ENCODE assay signal across 11 mouse cellular contexts in the genomic region with DNA sequence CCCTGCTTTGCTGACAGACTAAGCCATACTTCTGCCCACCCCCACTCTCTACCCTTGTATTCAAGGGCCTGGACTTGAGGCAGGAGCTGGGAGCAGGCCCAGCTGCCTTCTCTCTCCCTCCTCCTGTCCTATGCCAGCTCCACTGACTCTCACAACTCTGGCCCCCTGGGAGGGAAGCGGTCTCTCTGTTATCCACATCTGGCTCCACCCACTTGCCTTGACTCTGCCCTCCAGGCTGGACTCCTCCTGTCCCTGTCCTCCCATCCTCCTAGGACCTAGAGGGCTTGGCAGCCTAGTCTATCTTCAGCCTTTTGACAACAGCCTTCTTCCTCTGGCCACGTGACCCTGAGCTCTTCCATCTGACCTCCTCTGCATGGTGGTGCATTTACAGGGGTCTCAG.
DNase-seq lines count a peak whose midpoint lies in the region; ATAC-seq and TF ChIP-seq lines count a peak whose summit lies in the region.
"Had no signal": no experiment of that assay in that cellular context is flagged by ENCODE, and none has a peak within 500 bp of the region (broad histone marks: within the 10 kb centered on the region; RNA-seq: fewer than 3 reads in every experiment).

No protein-coding gene starts in this region.

- H3K36me3 ChIP-seq in midbrain, embryonic 11.5 days (ENCODE audit: control insufficient read depth, insufficient read depth, low read length), result no peaks in the 10 kb centered on the region
- H3K36me3 ChIP-seq in midbrain, postnatal 0 days (ENCODE audit: insufficient read depth, low read length), result no peaks in the 10 kb centered on the region
- no peaks in the 10 kb centered on the region for H3K36me3 ChIP-seq in myocyte (ENCODE audit: control insufficient read depth, insufficient read depth)
- H3K36me3 ChIP-seq: embryonic facial prominence, embryonic 12.5 days had no signal

- DNase-seq in midbrain, embryonic 11.5 days (ENCODE audit: low spot score, missing footprints), result peak; percentile 70
- DNase-seq in midbrain, postnatal 0 days (ENCODE audit: low spot score), result no peak
- peak; percentile 37 to 60 for DNase-seq in heart, adult 9 months (ENCODE audit: low spot score in 2 of 2)
- DNase-seq in kidney, postnatal 25 days, result peak; percentile 52 to 86
- DNase-seq in thymus, postnatal 36 days, result no peak
- DNase-seq in urinary bladder, adult 2 months (ENCODE audit: low spot score), result no peak
- no peak for DNase-seq in cerebellum, postnatal 25 days
- DNase-seq: cerebellum, adult 11 months had no signal

- TF ChIP-seq POLR2A in myocyte (IDR thresholded peaks at IDR 0.05; ENCODE audit: insufficient read length, low read depth), result no peak

- no peak overlapping the region for H3ac ChIP-seq in myocyte (ENCODE audit: control insufficient read depth, insufficient read length)

- no peak for ATAC-seq in midbrain, embryonic 11.5 days (ENCODE audit: low FRiP score)
- ATAC-seq in midbrain, postnatal 0 days (ENCODE audit: low FRiP score), result no peak
- ATAC-seq: forebrain, embryonic 14.5 days had no signal

- no peak overlapping the region for H3K27ac ChIP-seq in midbrain, embryonic 11.5 days (ENCODE audit: low read depth, low read length)
- H3K27ac ChIP-seq in midbrain, postnatal 0 days (ENCODE audit: low read depth, low read length), result no peak overlapping the region
- H3K27ac ChIP-seq: embryonic facial prominence, embryonic 12.5 days had no signal

- H3K4me1 ChIP-seq in midbrain, embryonic 11.5 days (ENCODE audit: control insufficient read depth, insufficient read depth, low read length), result no peaks in the 10 kb centered on the region
- 0 out of 2 replicates have a peak, but pooled peaks cover 4% of the 10 kb centered on the region for H3K4me1 ChIP-seq in midbrain, postnatal 0 days (ENCODE audit: insufficient read depth, low read length)

- TF ChIP-seq CTCF in midbrain, postnatal 0 days (IDR thresholded peaks at IDR 0.05), result no peak

- no peaks in the 10 kb centered on the region for H3K9me3 ChIP-seq in midbrain, embryonic 11.5 days (ENCODE audit: control insufficient read depth, low read length)
- H3K9me3 ChIP-seq in midbrain, postnatal 0 days (ENCODE audit: low read length), result no peaks in the 10 kb centered on the region
- H3K9me3 ChIP-seq: embryonic facial prominence, embryonic 12.5 days had no signal

- WGBS in midbrain, embryonic 11.5 days, result 34% methylated on average over 2 of the region's 2 CpGs
- 57% methylated on average over 2 of the region's 2 CpGs for WGBS in midbrain, postnatal 0 days

- H3K9ac ChIP-seq in midbrain, embryonic 11.5 days (ENCODE audit: low read length), result no peak overlapping the region
- H3K9ac ChIP-seq in midbrain, postnatal 0 days (replicated peaks; ENCODE audit: low read length, poor library complexity, severe bottlenecking), result no peak overlapping the region
- H3K9ac ChIP-seq: embryonic facial prominence, embryonic 12.5 days had no signal

- no peak overlapping the region for H3K4me2 ChIP-seq in midbrain, embryonic 11.5 days
- H3K4me2 ChIP-seq in midbrain, postnatal 0 days (ENCODE audit: low read depth, low read length, poor library complexity, severe bottlenecking), result no peak overlapping the region
- H3K4me2 ChIP-seq in myocyte (ENCODE audit: low read depth), result no peak overlapping the region
- H3K4me2 ChIP-seq: embryonic facial prominence, embryonic 12.5 days had no signal

- no peak overlapping the region for H3K4me3 ChIP-seq in midbrain, embryonic 11.5 days (ENCODE audit: low read depth, low read length)
- H3K4me3 ChIP-seq in midbrain, postnatal 0 days (ENCODE audit: low read depth, low read length), result no peak overlapping the region
- no peak overlapping the region for H3K4me3 ChIP-seq in myocyte
- H3K4me3 ChIP-seq: embryonic facial prominence, embryonic 12.5 days had no signal

- H3K79me2 ChIP-seq in myocyte (ENCODE audit: control insufficient read depth, insufficient read depth), result no peaks in the 10 kb centered on the region

- H3K27me3 ChIP-seq in midbrain, embryonic 11.5 days (ENCODE audit: control insufficient read depth, insufficient read depth, low read length), result no peaks in the 10 kb centered on the region
- H3K27me3 ChIP-seq in midbrain, postnatal 0 days (ENCODE audit: insufficient read depth, low read length), result no peaks in the 10 kb centered on the region
- peaks cover 53% of the 10 kb centered on the region for H3K27me3 ChIP-seq in myocyte (ENCODE audit: control insufficient read depth, insufficient read depth, insufficient read length)
- H3K27me3 ChIP-seq: embryonic facial prominence, embryonic 12.5 days had no signal

TF ChIP-seq in myocyte, 11 proteins besides CTCF, POLR2A, EP300 and RAD21:
- TF ChIP-seq CEBPB (IDR thresholded peaks at IDR 0.05; ENCODE audit: insufficient read depth, poor library complexity, severe bottlenecking) (no peak), USF1 (IDR thresholded peaks at IDR 0.05; ENCODE audit: low read depth) (peak; percentile 32)
TF ChIP-seq in myocyte: peak in this region for 1.

Comparison
In these comparisons a context has a peak if more than half of its experiments do, and no peak if none do; other contexts are left out.
1. DNase-seq: peak in midbrain, embryonic 11.5 days (single experiment), heart, adult 9 months (2 of 2) and kidney, postnatal 25 days (2 of 2); none in midbrain, postnatal 0 days (single experiment), thymus, postnatal 36 days (0 of 2), urinary bladder, adult 2 months (single experiment) and cerebellum, postnatal 25 days (0 of 2).